Mouse (Mus musculus) kidney, adult 2 months (tissue): ENCODE measurements around the gene Fat1.

Source experiments
- CTCF ChIP-seq: fragments of 200-500 bp; conservative IDR thresholded peaks from 2 replicates; pipeline ENCODE4 v1.5.1; 2011; ENCODE audit warnings: low read depth, mild to moderate bottlenecking, control low read depth, low read length, moderate library complexity, mixed read lengths; ENCODE audit not compliant: insufficient read depth, insufficient read length
- POLR2A ChIP-seq: fragments of 200-500 bp; IDR thresholded peaks from one replicate; pipeline ENCODE4 v1.6.1; 2011; ENCODE audit warnings: low read depth, low read length, control low read depth

- no peak for TF ChIP-seq CTCF
- no peak for TF ChIP-seq POLR2A
These were observed 43.4 kb downstream of the Fat1 start for GRCm38 (mm10) chr8:44978622-44979021.
